Mouse (Mus musculus): ENCODE data around the gene Akap6. TPM values are rescaled to one million over a fixed set of nuclear protein-coding genes. Genes with fewer than 3 reads are reported as not detected.

Gene Akap6
- polyA plus RNA-seq, 1 experiment: 6.6 TPM

GRCm38 (mm10) chr12:52910345-52910744, 211.2 kb downstream of the Akap6 start:
- Histone ChIP-seq H3K79me2 (ENCODE audit: control insufficient read depth, insufficient read depth) (no peaks in the 10 kb centered on the region), H3K36me3 (ENCODE audit: control insufficient read depth, insufficient read depth) (peaks cover 7% of the 10 kb centered on the region), H3K4me3 (no peak overlapping the region), H3K4me2 (ENCODE audit: low read depth) (no peak overlapping the region), H3K27me3 (ENCODE audit: control insufficient read depth, insufficient read depth, insufficient read length) (no peaks in the 10 kb centered on the region), H3ac (ENCODE audit: control insufficient read depth, insufficient read length) (no peak overlapping the region)
- no peak for TF ChIP-seq MAX (IDR thresholded peaks at IDR 0.05; ENCODE audit: low read depth)
- TF ChIP-seq MYOD1 (IDR thresholded peaks at IDR 0.05; ENCODE audit: control insufficient read depth in 1 of 3, insufficient read length in 2 of 3, low read depth in 2 of 3): no peak
- no peak for TF ChIP-seq E2F4 (IDR thresholded peaks at IDR 0.05; ENCODE audit: insufficient read depth)
- TF ChIP-seq POLR2AphosphoS2 (IDR thresholded peaks at IDR 0.05; ENCODE audit: insufficient read length, low read depth): no peak
- TF ChIP-seq POLR2A (IDR thresholded peaks at IDR 0.05; ENCODE audit: insufficient read length, low read depth): no peak
- TF ChIP-seq SRF (IDR thresholded peaks at IDR 0.05; ENCODE audit: control insufficient read depth, insufficient read length, low read depth): no peak
- no peak for TF ChIP-seq TCF12 (IDR thresholded peaks at IDR 0.05; ENCODE audit: insufficient read depth, poor library complexity, severe bottlenecking)
- no peak for TF ChIP-seq CEBPB (IDR thresholded peaks at IDR 0.05; ENCODE audit: insufficient read depth, poor library complexity, severe bottlenecking)
- no peak for TF ChIP-seq MYOG (IDR thresholded peaks at IDR 0.05; ENCODE audit: control insufficient read depth in 1 of 3, insufficient read depth in 1 of 3, insufficient read length in 2 of 3, low read depth in 2 of 3)
- TF ChIP-seq USF1 (IDR thresholded peaks at IDR 0.05; ENCODE audit: low read depth): no peak
- TF ChIP-seq REST (IDR thresholded peaks at IDR 0.05; ENCODE audit: insufficient read depth, insufficient read length): no peak
- no peak for TF ChIP-seq TCF3 (IDR thresholded peaks at IDR 0.05; ENCODE audit: insufficient read length, low read depth)

DNA sequence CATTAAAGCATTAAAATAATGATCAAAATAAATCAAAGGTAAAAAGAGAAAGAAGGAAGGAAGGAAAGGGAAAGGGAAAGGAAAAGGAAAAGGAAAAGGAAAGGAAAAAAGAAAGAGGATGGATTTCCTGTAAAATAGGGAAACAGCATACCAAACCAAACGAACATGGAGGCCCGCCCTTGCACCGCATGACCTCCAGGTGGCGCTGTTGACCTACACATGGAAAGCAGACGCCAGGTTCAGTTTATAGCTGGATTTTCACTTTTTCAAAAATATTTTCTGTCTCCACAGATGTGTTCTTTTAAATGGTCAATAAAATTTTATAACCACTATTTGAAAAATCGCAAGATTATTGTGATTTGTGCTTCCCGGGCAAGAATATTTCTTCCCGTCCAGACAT, 211.6 kb downstream of the Akap6 start:
- H3K4me3 ChIP-seq: no peak overlapping the region
- TF ChIP-seq POLR2A (IDR thresholded peaks at IDR 0.05; ENCODE audit: insufficient read length, low read depth): no peak
- no peak for TF ChIP-seq MAX (IDR thresholded peaks at IDR 0.05; ENCODE audit: low read depth)
- no peak for TF ChIP-seq TCF12 (IDR thresholded peaks at IDR 0.05; ENCODE audit: insufficient read depth, poor library complexity, severe bottlenecking)
- no peak for TF ChIP-seq TCF3 (IDR thresholded peaks at IDR 0.05; ENCODE audit: insufficient read length, low read depth)
- TF ChIP-seq REST (IDR thresholded peaks at IDR 0.05; ENCODE audit: insufficient read depth, insufficient read length): no peak
- no peak for TF ChIP-seq MYOD1 (IDR thresholded peaks at IDR 0.05; ENCODE audit: control insufficient read depth in 1 of 3, insufficient read length in 2 of 3, low read depth in 2 of 3)
- TF ChIP-seq E2F4 (IDR thresholded peaks at IDR 0.05; ENCODE audit: insufficient read depth): no peak
- no peak for TF ChIP-seq USF1 (IDR thresholded peaks at IDR 0.05; ENCODE audit: low read depth)
- no peak for TF ChIP-seq SRF (IDR thresholded peaks at IDR 0.05; ENCODE audit: control insufficient read depth, insufficient read length, low read depth)
- no peak for TF ChIP-seq MYOG (IDR thresholded peaks at IDR 0.05; ENCODE audit: control insufficient read depth in 1 of 3, insufficient read depth in 1 of 3, insufficient read length in 2 of 3, low read depth in 2 of 3)
- TF ChIP-seq POLR2AphosphoS2 (IDR thresholded peaks at IDR 0.05; ENCODE audit: insufficient read length, low read depth): no peak
- TF ChIP-seq CEBPB (IDR thresholded peaks at IDR 0.05; ENCODE audit: insufficient read depth, poor library complexity, severe bottlenecking): no peak
- no peak overlapping the region for H3ac ChIP-seq (ENCODE audit: control insufficient read depth, insufficient read length)
- peaks cover 7% of the 10 kb centered on the region for H3K36me3 ChIP-seq (ENCODE audit: control insufficient read depth, insufficient read depth)
- H3K4me2 ChIP-seq (ENCODE audit: low read depth): peak overlapping the region; percentile 13
- no peaks in the 10 kb centered on the region for H3K27me3 ChIP-seq (ENCODE audit: control insufficient read depth, insufficient read depth, insufficient read length)
- no peaks in the 10 kb centered on the region for H3K79me2 ChIP-seq (ENCODE audit: control insufficient read depth, insufficient read depth)

DNA sequence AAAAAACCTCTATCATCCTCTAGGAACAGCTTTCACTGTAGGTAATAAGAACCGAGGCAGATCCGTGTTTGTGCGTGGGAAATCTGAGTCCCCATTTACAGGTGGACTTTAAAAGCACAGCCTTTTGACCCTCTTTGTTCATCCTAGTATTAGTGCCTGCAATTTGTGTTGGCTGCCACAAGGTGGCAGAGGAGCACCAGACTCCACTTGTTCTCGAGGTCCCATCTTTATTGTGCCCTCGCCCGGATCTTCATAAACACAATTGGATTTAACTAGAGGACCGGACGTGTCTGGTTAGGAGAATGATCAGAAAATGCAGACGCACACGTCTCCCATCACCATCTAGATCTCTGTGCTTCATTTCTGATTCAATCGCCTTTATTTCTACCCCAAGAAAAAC, 219.8 kb downstream of the Akap6 start:
- Histone ChIP-seq H3K79me2 (ENCODE audit: control insufficient read depth, insufficient read depth) (no peaks in the 10 kb centered on the region), H3K4me3 (no peak overlapping the region), H3K36me3 (ENCODE audit: control insufficient read depth, insufficient read depth) (no peaks in the 10 kb centered on the region), H3ac (ENCODE audit: control insufficient read depth, insufficient read length) (no peak overlapping the region), H3K27me3 (ENCODE audit: control insufficient read depth, insufficient read depth, insufficient read length) (no peaks in the 10 kb centered on the region), H3K4me2 (ENCODE audit: low read depth) (no peak overlapping the region)
- TF ChIP-seq REST (IDR thresholded peaks at IDR 0.05; ENCODE audit: insufficient read depth, insufficient read length) (no peak), SRF (IDR thresholded peaks at IDR 0.05; ENCODE audit: control insufficient read depth, insufficient read length, low read depth) (no peak), USF1 (IDR thresholded peaks at IDR 0.05; ENCODE audit: low read depth) (no peak), CEBPB (IDR thresholded peaks at IDR 0.05; ENCODE audit: insufficient read depth, poor library complexity, severe bottlenecking) (no peak), POLR2AphosphoS2 (IDR thresholded peaks at IDR 0.05; ENCODE audit: insufficient read length, low read depth) (no peak), TCF12 (IDR thresholded peaks at IDR 0.05; ENCODE audit: insufficient read depth, poor library complexity, severe bottlenecking) (no peak), TCF3 (IDR thresholded peaks at IDR 0.05; ENCODE audit: insufficient read length, low read depth) (no peak), E2F4 (IDR thresholded peaks at IDR 0.05; ENCODE audit: insufficient read depth) (no peak), MYOD1 (IDR thresholded peaks at IDR 0.05; ENCODE audit: control insufficient read depth in 1 of 3, insufficient read length in 2 of 3, low read depth in 2 of 3) (no peak), MYOG (IDR thresholded peaks at IDR 0.05; ENCODE audit: control insufficient read depth in 1 of 3, insufficient read depth in 1 of 3, insufficient read length in 2 of 3, low read depth in 2 of 3) (no peak), POLR2A (IDR thresholded peaks at IDR 0.05; ENCODE audit: insufficient read length, low read depth) (no peak), MAX (IDR thresholded peaks at IDR 0.05; ENCODE audit: low read depth) (no peak)

GRCm38 (mm10) chr12:52922510-52922909, 223.3 kb downstream of the Akap6 start:
- no peak overlapping the region for H3K4me2 ChIP-seq (ENCODE audit: low read depth)
- H3K27me3 ChIP-seq (ENCODE audit: control insufficient read depth, insufficient read depth, insufficient read length): no peaks in the 10 kb centered on the region
- no peak overlapping the region for H3K4me3 ChIP-seq
- H3K79me2 ChIP-seq (ENCODE audit: control insufficient read depth, insufficient read depth): no peaks in the 10 kb centered on the region
- no peaks in the 10 kb centered on the region for H3K36me3 ChIP-seq (ENCODE audit: control insufficient read depth, insufficient read depth)
- H3ac ChIP-seq (ENCODE audit: control insufficient read depth, insufficient read length): no peak overlapping the region
- TF ChIP-seq POLR2AphosphoS2 (IDR thresholded peaks at IDR 0.05; ENCODE audit: insufficient read length, low read depth) (no peak), MAX (IDR thresholded peaks at IDR 0.05; ENCODE audit: low read depth) (no peak), MYOD1 (IDR thresholded peaks at IDR 0.05; ENCODE audit: control insufficient read depth in 1 of 3, insufficient read length in 2 of 3, low read depth in 2 of 3) (no peak), E2F4 (IDR thresholded peaks at IDR 0.05; ENCODE audit: insufficient read depth) (no peak), SRF (IDR thresholded peaks at IDR 0.05; ENCODE audit: control insufficient read depth, insufficient read length, low read depth) (no peak), REST (IDR thresholded peaks at IDR 0.05; ENCODE audit: insufficient read depth, insufficient read length) (no peak), TCF3 (IDR thresholded peaks at IDR 0.05; ENCODE audit: insufficient read length, low read depth) (no peak), POLR2A (IDR thresholded peaks at IDR 0.05; ENCODE audit: insufficient read length, low read depth) (no peak), CEBPB (IDR thresholded peaks at IDR 0.05; ENCODE audit: insufficient read depth, poor library complexity, severe bottlenecking) (no peak), MYOG (IDR thresholded peaks at IDR 0.05; ENCODE audit: control insufficient read depth in 1 of 3, insufficient read depth in 1 of 3, insufficient read length in 2 of 3, low read depth in 2 of 3) (no peak), USF1 (IDR thresholded peaks at IDR 0.05; ENCODE audit: low read depth) (no peak), TCF12 (IDR thresholded peaks at IDR 0.05; ENCODE audit: insufficient read depth, poor library complexity, severe bottlenecking) (no peak)

Data from myocyte (in vitro differentiated cells).